Mouse (Mus musculus) ovary, adult 18-20 months (tissue): Measurements from ENCODE around the gene Atxn7.
"Not testable (repeated sequence)": the region's sequence is repeated elsewhere in the genome, so short reads cannot be mapped to it uniquely, and the experiment has no call there.

Experiments used
- DNase-seq: peaks from one replicate; pipeline ENCODE4 v3.0.0; 2022; ENCODE audit warnings: low spot score, mixed read lengths

The Atxn7 gene

GRCm38 (mm10) chr14:13961401-13962112 lies at the start of gene Atxn7, which contains the start of gene Thoc7:
Gene Atxn7 (plus strand): TSS chr14:13961440.
Gene Thoc7 (minus strand): TSS chr14:13961852.
- no peak for DNase-seq

GRCm38 (mm10) chr14:13914387-13915082 lies 46.7 kb upstream of the Atxn7 start, which contains the start of gene Gm281:
Gene Gm281 (minus strand): TSS chr14:13914478.
- no peak for DNase-seq

GRCm38 (mm10) chr14:13915207-13915606 lies 46.0 kb upstream of the Atxn7 start:
- no peak for DNase-seq

GRCm38 (mm10) chr14:13917208-13917607 lies 44.0 kb upstream of the Atxn7 start:
- DNase-seq = no peak

- no peak for DNase-seq
Observed at GRCm38 (mm10) chr14:13917630-13918029, 43.6 kb upstream of the Atxn7 start.

- DNase-seq = no peak
Observed at GRCm38 (mm10) chr14:13933290-13934051, 27.8 kb upstream of the Atxn7 start.

GRCm38 (mm10) chr14:13934052-13934371 lies 27.2 kb upstream of the Atxn7 start:
- DNase-seq = no peak

GRCm38 (mm10) chr14:13944686-13945085 lies 16.6 kb upstream of the Atxn7 start:
- no peak for DNase-seq

- DNase-seq = no peak
Observed at GRCm38 (mm10) chr14:13948345-13948744, 12.9 kb upstream of the Atxn7 start.

GRCm38 (mm10) chr14:13950401-13950800 lies 10.8 kb upstream of the Atxn7 start:
- no peak for DNase-seq

- DNase-seq = not testable (repeated sequence)
Observed at GRCm38 (mm10) chr14:13952151-13952550, 9.1 kb upstream of the Atxn7 start.

- no peak for DNase-seq
Observed at GRCm38 (mm10) chr14:13960079-13960478, 1.2 kb upstream of the Atxn7 start.

- peak; percentile 34 for DNase-seq
Observed at GRCm38 (mm10) chr14:13960482-13961325, 536 bp upstream of the Atxn7 start.

GRCm38 (mm10) chr14:13962476-13962875 lies 1.2 kb downstream of the Atxn7 start:
- no peak for DNase-seq

GRCm38 (mm10) chr14:13963527-13963926 lies 2.3 kb downstream of the Atxn7 start:
- DNase-seq = no peak

- no peak for DNase-seq
Observed at GRCm38 (mm10) chr14:13967607-13968006, 6.4 kb downstream of the Atxn7 start.

GRCm38 (mm10) chr14:13968476-13968875 lies 7.2 kb downstream of the Atxn7 start:
- no peak for DNase-seq

GRCm38 (mm10) chr14:13970513-13970912 lies 9.3 kb downstream of the Atxn7 start:
- DNase-seq = no peak

- DNase-seq = no peak
Observed at GRCm38 (mm10) chr14:13971644-13972234, 10.5 kb downstream of the Atxn7 start.

GRCm38 (mm10) chr14:13977498-13977897 lies 16.3 kb downstream of the Atxn7 start:
- DNase-seq = no peak

GRCm38 (mm10) chr14:13981286-13981685 lies 20.0 kb downstream of the Atxn7 start:
- no peak for DNase-seq
